Mouse (Mus musculus) CD4-positive, CD25-positive, alpha-beta regulatory T cell, adult 9 weeks (primary cell): Measurements from ENCODE around the gene Ppp4r1. TPM values are rescaled to one million over a fixed set of nuclear protein-coding genes. Genes with fewer than 3 reads are reported as not detected.

ENCODE experiments used
- polyA plus RNA-seq: library from polyadenylated mRNA; unstranded; fragments of 100-300 nt; shearing (Covaris generic); gene quantifications from one replicate; pipeline ENCODE4 v1.2.1, GENCODE M21; 2017

Ppp4r1 gene
- 22.3 TPM for polyA plus RNA-seq

GRCm38 (mm10) chr17:65782551-65783141 lies at the start of gene Ppp4r1:
Gene Ppp4r1 (plus strand): TSS chr17:65782573.

DNA sequence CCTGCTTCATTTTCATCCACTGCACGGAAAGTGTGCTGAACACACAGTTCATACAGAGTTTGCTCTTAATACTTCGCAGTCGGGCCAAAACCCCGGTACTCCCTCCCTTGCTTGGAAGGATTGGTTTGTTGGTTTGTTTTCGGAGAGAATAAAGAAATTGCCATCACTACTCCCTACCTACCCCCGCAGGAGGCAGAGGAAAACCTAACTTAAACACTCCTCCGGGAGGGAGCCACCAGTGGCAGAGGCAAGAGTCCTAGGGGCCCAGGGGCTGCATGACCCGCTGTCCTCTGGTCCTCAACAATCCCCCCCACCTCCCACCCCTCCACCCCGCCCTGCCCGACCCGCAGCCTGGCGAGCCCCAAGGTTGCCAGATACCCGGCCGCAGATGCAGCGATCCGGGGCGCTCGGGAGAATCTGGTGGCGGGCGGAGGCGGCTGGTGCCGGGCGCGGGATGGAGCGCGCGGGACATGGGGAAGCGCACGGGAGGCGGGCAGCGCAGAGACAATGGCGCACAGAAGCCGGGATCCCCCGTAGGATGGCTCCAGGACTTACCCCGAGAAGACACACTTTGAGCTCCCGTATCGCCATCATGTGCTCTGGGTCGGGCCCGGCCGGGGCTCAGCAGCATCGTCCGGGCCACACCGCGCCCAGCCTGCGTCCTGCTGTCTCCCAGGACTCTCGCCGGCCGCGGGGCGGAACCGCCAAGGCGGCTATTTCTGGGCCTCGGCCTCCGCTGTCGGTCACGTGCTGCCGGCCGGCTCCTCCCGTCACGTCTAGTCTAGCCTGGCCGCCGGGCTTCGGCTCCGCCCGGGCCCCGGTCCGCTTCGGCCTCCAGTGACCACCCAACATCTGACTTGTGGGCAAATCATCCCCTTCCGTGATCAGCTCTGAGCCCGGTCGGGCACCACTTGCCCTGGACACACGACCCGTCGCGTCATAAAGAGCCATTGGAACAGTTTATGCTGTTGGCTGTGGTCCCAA lies 10.1 kb upstream of the Ppp4r1 start, which contains the start of gene Rab31:
TSS of gene Rab31 (minus strand) at position 802 of the 984 bp plus-strand sequence.

DNA sequence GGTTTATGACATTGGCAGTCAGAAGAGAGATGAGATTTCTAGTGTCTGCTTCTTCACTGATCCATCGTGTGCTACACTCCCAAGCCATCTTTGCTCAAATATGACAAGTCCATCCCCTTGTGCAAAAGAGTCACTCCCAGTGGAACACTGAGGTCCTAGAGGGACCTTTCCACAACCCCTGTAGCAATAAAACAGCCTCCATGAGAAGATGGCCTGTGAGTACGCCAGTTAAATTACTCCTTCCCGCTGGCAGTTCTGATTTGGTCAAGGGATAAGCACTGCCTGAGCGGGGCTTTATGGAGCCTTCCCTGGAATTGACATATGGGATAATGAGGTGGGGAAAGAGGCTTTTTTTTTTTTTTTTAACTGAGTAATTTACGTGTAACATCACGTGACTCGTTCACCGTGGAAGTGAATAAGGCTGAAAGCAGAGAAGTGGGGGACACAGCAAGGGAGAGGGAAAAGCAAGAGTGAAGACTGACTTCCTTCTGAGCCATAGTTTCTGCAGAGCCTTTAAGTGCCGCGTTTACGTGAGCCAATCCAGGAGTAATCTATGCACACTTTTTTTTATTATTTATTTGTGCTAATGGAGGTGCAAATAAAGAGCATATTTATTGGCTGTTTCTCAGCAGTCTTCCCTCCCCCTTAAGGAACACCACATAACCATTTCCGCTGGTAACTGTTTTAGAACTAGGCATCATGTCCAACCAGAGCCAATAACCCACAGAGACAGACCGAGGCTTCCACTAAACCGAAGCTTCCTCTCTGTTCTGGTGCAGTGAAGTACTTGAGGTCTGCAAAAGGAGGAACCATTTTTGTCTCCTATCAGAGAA lies 103.5 kb downstream of the Ppp4r1 start, which contains the start of gene Ralbp1:
TSS of gene Ralbp1 (minus strand) at position 102 of the 833 bp plus-strand sequence.

Other genes with a start within 250 kb of the Ppp4r1 start
- gene Tmem232, start 241.8 kb upstream of the Ppp4r1 start, polyA plus RNA-seq, result not detected
- 28.0 TPM for gene Vapa, start 169.0 kb upstream of the Ppp4r1 start, polyA plus RNA-seq
- not detected for gene Txndc2, start 140.4 kb upstream of the Ppp4r1 start, polyA plus RNA-seq
- gene Rab31, start 9.8 kb upstream of the Ppp4r1 start, polyA plus RNA-seq, result 3.1 TPM
- gene Ralbp1, start 103.2 kb downstream of the Ppp4r1 start, polyA plus RNA-seq, result 46.0 TPM
- gene Twsg1, start 168.7 kb downstream of the Ppp4r1 start, polyA plus RNA-seq, result 43.1 TPM